Mouse (Mus musculus): ENCODE measurements around the gene Aldh4a1. TPM values are rescaled to one million over a fixed set of nuclear protein-coding genes. Genes with fewer than 3 reads are reported as not detected.

Aldh4a1 gene
- polyA plus RNA-seq, 1 experiment, result 12.0 TPM

GRCm38 (mm10) chr4:139575673-139576003, 47.0 kb upstream of the Aldh4a1 start:
- peaks cover 54% of the 10 kb centered on the region for H3K79me2 ChIP-seq (ENCODE audit: control insufficient read depth, insufficient read depth)
- peak overlapping the region; percentile 84 for H3K4me3 ChIP-seq
- no peaks in the 10 kb centered on the region for H3K36me3 ChIP-seq (ENCODE audit: control insufficient read depth, insufficient read depth)
- H3K27me3 ChIP-seq (ENCODE audit: control insufficient read depth, insufficient read depth, insufficient read length), result no peaks in the 10 kb centered on the region
- peak overlapping the region; percentile 90 for H3K4me2 ChIP-seq (ENCODE audit: low read depth)
- H3ac ChIP-seq (ENCODE audit: control insufficient read depth, insufficient read length), result peak overlapping the region; percentile 90
- no peak for TF ChIP-seq MAX (IDR thresholded peaks at IDR 0.05; ENCODE audit: low read depth)
- TF ChIP-seq MYOG (IDR thresholded peaks at IDR 0.05; ENCODE audit: control insufficient read depth in 1 of 3, insufficient read depth in 1 of 3, insufficient read length in 2 of 3, low read depth in 2 of 3), result no peak
- no peak for TF ChIP-seq POLR2A (IDR thresholded peaks at IDR 0.05; ENCODE audit: insufficient read length, low read depth)
- TF ChIP-seq SRF (IDR thresholded peaks at IDR 0.05; ENCODE audit: control insufficient read depth, insufficient read length, low read depth), result no peak
- no peak for TF ChIP-seq POLR2AphosphoS2 (IDR thresholded peaks at IDR 0.05; ENCODE audit: insufficient read length, low read depth)
- TF ChIP-seq USF1 (IDR thresholded peaks at IDR 0.05; ENCODE audit: low read depth), result peak; percentile 24
- TF ChIP-seq REST (IDR thresholded peaks at IDR 0.05; ENCODE audit: insufficient read depth, insufficient read length), result no peak

DNA sequence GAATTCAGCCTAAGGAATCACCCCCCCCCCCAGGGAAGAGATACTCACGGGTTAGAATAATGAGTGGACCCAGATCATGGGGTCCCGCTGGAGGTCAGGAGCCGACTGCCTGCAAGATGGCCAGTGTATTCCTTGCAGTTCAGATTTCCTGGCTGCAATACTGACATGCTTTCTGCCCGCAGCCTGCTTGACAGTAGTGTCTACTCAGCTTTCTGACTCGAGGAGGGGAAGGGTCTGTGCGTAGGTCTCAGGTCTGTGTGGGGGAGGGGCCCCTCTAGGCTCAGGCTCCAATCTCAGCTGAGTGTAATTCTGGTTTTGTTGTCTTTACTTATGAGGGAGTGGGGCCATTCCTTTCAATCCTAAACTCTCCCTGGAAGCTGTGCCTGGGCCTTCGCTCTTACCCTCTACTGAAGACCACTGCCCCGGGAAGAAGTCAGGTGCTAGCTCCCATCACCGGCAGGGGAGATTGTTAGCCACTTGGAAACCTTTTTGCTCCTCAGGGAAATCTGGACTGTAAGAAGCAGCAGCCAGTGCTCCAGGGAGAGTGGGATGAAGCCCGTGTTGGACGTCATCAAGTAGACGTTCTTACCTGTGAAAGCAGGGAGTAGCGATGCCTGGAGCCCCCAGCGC, 46.3 kb upstream of the Aldh4a1 start:
- Histone ChIP-seq H3K4me2 (ENCODE audit: low read depth) (peak overlapping the region; percentile 90), H3K36me3 (ENCODE audit: control insufficient read depth, insufficient read depth) (no peaks in the 10 kb centered on the region), H3ac (ENCODE audit: control insufficient read depth, insufficient read length) (no peak overlapping the region), H3K27me3 (ENCODE audit: control insufficient read depth, insufficient read depth, insufficient read length) (no peaks in the 10 kb centered on the region), H3K4me3 (peak overlapping the region; percentile 84), H3K79me2 (ENCODE audit: control insufficient read depth, insufficient read depth) (peaks cover 58% of the 10 kb centered on the region)
- no peak for TF ChIP-seq MYOG (IDR thresholded peaks at IDR 0.05; ENCODE audit: control insufficient read depth in 1 of 3, insufficient read depth in 1 of 3, insufficient read length in 2 of 3, low read depth in 2 of 3)
- TF ChIP-seq TCF3 (IDR thresholded peaks at IDR 0.05; ENCODE audit: insufficient read length, low read depth), result no peak
- no peak for TF ChIP-seq E2F4 (IDR thresholded peaks at IDR 0.05; ENCODE audit: insufficient read depth)
- no peak for TF ChIP-seq POLR2AphosphoS2 (IDR thresholded peaks at IDR 0.05; ENCODE audit: insufficient read length, low read depth)
- TF ChIP-seq SRF (IDR thresholded peaks at IDR 0.05; ENCODE audit: control insufficient read depth, insufficient read length, low read depth), result no peak
- no peak for TF ChIP-seq POLR2A (IDR thresholded peaks at IDR 0.05; ENCODE audit: insufficient read length, low read depth)
- TF ChIP-seq REST (IDR thresholded peaks at IDR 0.05; ENCODE audit: insufficient read depth, insufficient read length), result no peak
- no peak for TF ChIP-seq USF1 (IDR thresholded peaks at IDR 0.05; ENCODE audit: low read depth)
- no peak for TF ChIP-seq MAX (IDR thresholded peaks at IDR 0.05; ENCODE audit: low read depth)
- TF ChIP-seq MYOD1 (IDR thresholded peaks at IDR 0.05; ENCODE audit: control insufficient read depth in 1 of 3, insufficient read length in 2 of 3, low read depth in 2 of 3), result no peak

GRCm38 (mm10) chr4:139577006-139577405, 45.7 kb upstream of the Aldh4a1 start:
- Histone ChIP-seq H3K27me3 (ENCODE audit: control insufficient read depth, insufficient read depth, insufficient read length) (no peaks in the 10 kb centered on the region), H3K36me3 (ENCODE audit: control insufficient read depth, insufficient read depth) (no peaks in the 10 kb centered on the region), H3K4me3 (peak overlapping the region; percentile 84), H3ac (ENCODE audit: control insufficient read depth, insufficient read length) (no peak overlapping the region), H3K79me2 (ENCODE audit: control insufficient read depth, insufficient read depth) (peaks cover 64% of the 10 kb centered on the region), H3K4me2 (ENCODE audit: low read depth) (peak overlapping the region; percentile 90)
- TF ChIP-seq CEBPB (IDR thresholded peaks at IDR 0.05; ENCODE audit: insufficient read depth, poor library complexity, severe bottlenecking) (no peak), USF1 (IDR thresholded peaks at IDR 0.05; ENCODE audit: low read depth) (no peak), E2F4 (IDR thresholded peaks at IDR 0.05; ENCODE audit: insufficient read depth) (no peak), REST (IDR thresholded peaks at IDR 0.05; ENCODE audit: insufficient read depth, insufficient read length) (no peak), MYOG (IDR thresholded peaks at IDR 0.05; ENCODE audit: control insufficient read depth in 1 of 3, insufficient read depth in 1 of 3, insufficient read length in 2 of 3, low read depth in 2 of 3) (no peak), MAX (IDR thresholded peaks at IDR 0.05; ENCODE audit: low read depth) (no peak), SRF (IDR thresholded peaks at IDR 0.05; ENCODE audit: control insufficient read depth, insufficient read length, low read depth) (no peak)

DNA sequence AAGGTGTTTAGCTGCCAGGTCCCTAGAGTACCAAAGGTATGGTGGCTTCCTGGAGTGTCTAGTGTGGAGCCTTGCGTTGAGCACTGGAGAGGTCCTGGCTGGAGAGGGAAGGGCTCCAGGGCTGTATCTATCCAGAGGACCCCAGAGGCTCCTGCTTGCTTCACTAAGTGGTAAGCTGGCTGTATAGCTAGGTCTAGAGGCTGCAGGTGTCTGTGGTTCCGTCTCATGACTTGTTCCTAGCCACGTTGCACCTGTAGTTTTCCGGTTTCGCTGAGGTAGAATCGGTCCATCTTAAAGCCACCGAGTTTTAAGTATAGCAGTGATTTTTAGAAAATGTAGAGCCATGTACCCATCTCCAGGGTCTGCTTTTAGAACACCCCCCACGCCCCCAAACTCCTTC, 44.3 kb upstream of the Aldh4a1 start:
- no peaks in the 10 kb centered on the region for H3K36me3 ChIP-seq (ENCODE audit: control insufficient read depth, insufficient read depth)
- peak overlapping the region; percentile 90 for H3K4me2 ChIP-seq (ENCODE audit: low read depth)
- TF ChIP-seq TCF3 (IDR thresholded peaks at IDR 0.05; ENCODE audit: insufficient read length, low read depth), result no peak
- TF ChIP-seq E2F4 (IDR thresholded peaks at IDR 0.05; ENCODE audit: insufficient read depth), result no peak
- TF ChIP-seq USF1 (IDR thresholded peaks at IDR 0.05; ENCODE audit: low read depth), result no peak
- no peaks in the 10 kb centered on the region for H3K27me3 ChIP-seq (ENCODE audit: control insufficient read depth, insufficient read depth, insufficient read length)
- H3K79me2 ChIP-seq (ENCODE audit: control insufficient read depth, insufficient read depth), result peaks cover 78% of the 10 kb centered on the region
- H3ac ChIP-seq (ENCODE audit: control insufficient read depth, insufficient read length), result no peak overlapping the region
- H3K4me3 ChIP-seq, result peak overlapping the region; percentile 20

DNA sequence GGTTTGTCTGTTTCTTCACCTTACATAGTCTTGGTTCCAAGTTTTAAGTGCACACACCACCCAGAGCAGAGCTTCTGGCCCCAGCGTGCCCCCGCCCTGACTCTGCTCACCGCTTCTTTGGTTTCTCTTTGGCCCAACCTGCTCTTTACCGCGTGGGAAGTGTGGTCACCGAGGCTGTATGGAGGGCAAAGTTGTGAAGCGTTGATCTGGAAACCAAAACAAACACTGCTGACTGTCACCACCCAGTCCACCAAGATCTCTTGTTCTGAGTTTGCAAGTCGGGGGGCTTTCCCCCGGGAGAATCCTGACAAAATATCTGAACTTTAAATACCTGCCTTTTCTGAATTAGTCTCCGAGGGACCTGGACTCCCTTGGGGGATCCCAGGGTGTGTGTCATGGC, 43.7 kb upstream of the Aldh4a1 start:
- H3K27me3 ChIP-seq (ENCODE audit: control insufficient read depth, insufficient read depth, insufficient read length), result no peaks in the 10 kb centered on the region
- peak overlapping the region; percentile 90 for H3K4me2 ChIP-seq (ENCODE audit: low read depth)
- TF ChIP-seq MAX (IDR thresholded peaks at IDR 0.05; ENCODE audit: low read depth), result no peak
- no peak for TF ChIP-seq TCF3 (IDR thresholded peaks at IDR 0.05; ENCODE audit: insufficient read length, low read depth)
- TF ChIP-seq E2F4 (IDR thresholded peaks at IDR 0.05; ENCODE audit: insufficient read depth), result no peak
- no peak for TF ChIP-seq TCF12 (IDR thresholded peaks at IDR 0.05; ENCODE audit: insufficient read depth, poor library complexity, severe bottlenecking)
- no peak for TF ChIP-seq MYOD1 (IDR thresholded peaks at IDR 0.05; ENCODE audit: control insufficient read depth in 1 of 3, insufficient read length in 2 of 3, low read depth in 2 of 3)
- TF ChIP-seq SRF (IDR thresholded peaks at IDR 0.05; ENCODE audit: control insufficient read depth, insufficient read length, low read depth), result no peak
- no peak for TF ChIP-seq MYOG (IDR thresholded peaks at IDR 0.05; ENCODE audit: control insufficient read depth in 1 of 3, insufficient read depth in 1 of 3, insufficient read length in 2 of 3, low read depth in 2 of 3)
- TF ChIP-seq POLR2A (IDR thresholded peaks at IDR 0.05; ENCODE audit: insufficient read length, low read depth), result no peak
- no peak for TF ChIP-seq CEBPB (IDR thresholded peaks at IDR 0.05; ENCODE audit: insufficient read depth, poor library complexity, severe bottlenecking)
- H3K4me3 ChIP-seq, result peak overlapping the region; percentile 20
- H3ac ChIP-seq (ENCODE audit: control insufficient read depth, insufficient read length), result no peak overlapping the region
- H3K79me2 ChIP-seq (ENCODE audit: control insufficient read depth, insufficient read depth), result peaks cover 82% of the 10 kb centered on the region
- H3K36me3 ChIP-seq (ENCODE audit: control insufficient read depth, insufficient read depth), result no peaks in the 10 kb centered on the region
